Mouse (Mus musculus) right cerebral cortex, adult 18-20 months (tissue): ENCODE data around the gene Cst12.
A peak's percentile ranks its signal among the peaks of the same experiment; 100 is the strongest.
"Not testable (repeated sequence)": the region's sequence is repeated elsewhere in the genome, so short reads cannot be mapped to it uniquely, and the experiment has no call there.

Source experiments
- DNase-seq: peaks from one replicate; pipeline ENCODE4 v3.0.0; 2022; ENCODE audit warnings: mixed read lengths

The Cst12 gene

GRCm38 (mm10) chr2:148789142-148789541, at the start of gene Cst12:
Gene Cst12, plus strand, starts transcription at chr2:148789361.
- peak; percentile 3 for DNase-seq

GRCm38 (mm10) chr2:148743001-148743400, 46.2 kb upstream of the Cst12 start:
- peak; percentile 67 for DNase-seq

- no peak for DNase-seq
Observed at GRCm38 (mm10) chr2:148743846-148744407, 45.2 kb upstream of the Cst12 start.

GRCm38 (mm10) chr2:148750058-148750457, 39.1 kb upstream of the Cst12 start, which contains the start of gene Cstl1:
Gene Cstl1, plus strand, starts transcription at chr2:148750358.
- no peak for DNase-seq

- peak; percentile 84 for DNase-seq
Observed at GRCm38 (mm10) chr2:148751893-148752813, 37.0 kb upstream of the Cst12 start.

GRCm38 (mm10) chr2:148754310-148754846, 34.8 kb upstream of the Cst12 start:
- no peak for DNase-seq

- no peak for DNase-seq
Observed at GRCm38 (mm10) chr2:148763648-148764388, 25.3 kb upstream of the Cst12 start.

GRCm38 (mm10) chr2:148771397-148771796, 17.8 kb upstream of the Cst12 start, which contains the start of gene Cst11:
Gene Cst11, minus strand, starts transcription at chr2:148771497.
- DNase-seq: not testable (repeated sequence)

GRCm38 (mm10) chr2:148781709-148782108, 7.5 kb upstream of the Cst12 start, which contains the start of gene 8030411F24Rik:
Gene 8030411F24Rik, plus strand, starts transcription at chr2:148782009.
- no peak for DNase-seq

GRCm38 (mm10) chr2:148798485-148798884, 9.3 kb downstream of the Cst12 start, which contains the start of gene Cst8:
Gene Cst8, plus strand, starts transcription at chr2:148798785.
- no peak for DNase-seq

GRCm38 (mm10) chr2:148801491-148801921, 12.3 kb downstream of the Cst12 start:
- DNase-seq: no peak

GRCm38 (mm10) chr2:148806696-148807095, 17.5 kb downstream of the Cst12 start:
- DNase-seq: no peak

- no peak for DNase-seq
Observed at GRCm38 (mm10) chr2:148819909-148820308, 30.7 kb downstream of the Cst12 start, which contains the start of gene Cst13. Gene Cst13, plus strand, starts transcription at chr2:148820081.

GRCm38 (mm10) chr2:148825986-148826385, 36.8 kb downstream of the Cst12 start:
- DNase-seq: no peak

- DNase-seq: no peak
Observed at GRCm38 (mm10) chr2:148834912-148835311, 45.8 kb downstream of the Cst12 start, which contains the start of gene Cst9. Gene Cst9, plus strand, starts transcription at chr2:148835147.

- DNase-seq: no peak
Observed at GRCm38 (mm10) chr2:148838075-148838777, 49.1 kb downstream of the Cst12 start.

GRCm38 (mm10) chr2:148839224-148839623, 50.1 kb downstream of the Cst12 start:
- no peak for DNase-seq
